13 mouse cellular contexts compared by ENCODE assay signal in genomic region chr17:79816896-79817295, GRCm38 (mm10).
"Had no signal": no experiment of that assay in that cellular context is flagged by ENCODE, and none has a peak within 500 bp of the region (broad histone marks: within the 10 kb centered on the region; RNA-seq: fewer than 3 reads in every experiment).

No protein-coding gene starts in this region.

- ATAC-seq: midbrain, embryonic 15.5 days had no signal

- H3K4me2 ChIP-seq: kidney, embryonic 15.5 days; limb, embryonic 13.5 days; liver, embryonic 11.5 days; liver, embryonic 15.5 days; lung, embryonic 14.5 days; midbrain, embryonic 15.5 days had no signal

- H3K9me3 ChIP-seq: kidney, embryonic 15.5 days; limb, embryonic 13.5 days; liver, embryonic 15.5 days; midbrain, embryonic 10.5 days; midbrain, embryonic 15.5 days had no signal

- DNase-seq: kidney, postnatal 36 days; layer of hippocampus, adult 9-11 months; left cerebral cortex, postnatal 4 days; lung, embryonic 14.5 days; lung, postnatal 10 days; lung, postnatal 4 days; right cerebral cortex, postnatal 25 days had no signal

- H3K4me3 ChIP-seq: kidney, embryonic 15.5 days; limb, embryonic 13.5 days; liver, embryonic 15.5 days; midbrain, embryonic 10.5 days; midbrain, embryonic 15.5 days had no signal

- H3K27ac ChIP-seq: limb, embryonic 13.5 days; liver, embryonic 15.5 days; midbrain, embryonic 15.5 days had no signal

- H3K27me3 ChIP-seq: kidney, embryonic 15.5 days; limb, embryonic 13.5 days; liver, embryonic 15.5 days had no signal

- H3K4me1 ChIP-seq: limb, embryonic 13.5 days; liver, embryonic 15.5 days had no signal

- H3K9ac ChIP-seq: kidney, embryonic 15.5 days; limb, embryonic 13.5 days; liver, embryonic 15.5 days; lung, embryonic 14.5 days; midbrain, embryonic 15.5 days had no signal

- H3K36me3 ChIP-seq: kidney, embryonic 15.5 days; limb, embryonic 13.5 days; liver, embryonic 15.5 days; midbrain, embryonic 10.5 days; midbrain, embryonic 15.5 days had no signal
